Mouse (Mus musculus) heart, adult 2 months (tissue): ENCODE results near the gene Prkacb. TPM values are rescaled to one million over a fixed set of nuclear protein-coding genes. Genes with fewer than 3 reads are reported as not detected.

Experiments used
- DNase-seq, 2 experiments: peaks; one replicate each; pipeline ENCODE4 v3.0.0; 2021
- H3K27ac ChIP-seq: fragments of 200-600 bp; 2 replicates; pipeline ENCODE4 v1.8.1; 2022
- H3K27me3 ChIP-seq: fragments of 200-500 bp; 2 replicates; pipeline ENCODE4 v1.6.1; 2012; ENCODE audit warnings: mild to moderate bottlenecking, low read length, inconsistent platforms, mixed read lengths; ENCODE audit not compliant: control insufficient read depth, insufficient read depth
- H3K36me3 ChIP-seq: fragments of 200-500 bp; 2 replicates; pipeline ENCODE4 v1.6.1; 2012; ENCODE audit warnings: low read length, inconsistent platforms; ENCODE audit not compliant: control insufficient read depth, insufficient read depth
- H3K4me1 ChIP-seq: fragments of 200-500 bp; 2 replicates; pipeline ENCODE4 v1.6.1; 2011; ENCODE audit warnings: low read length; ENCODE audit not compliant: control insufficient read depth, insufficient read depth
- H3K4me3 ChIP-seq: fragments of 200-600 bp; 2 replicates; pipeline ENCODE4 v1.8.1; 2022
- H3K79me2 ChIP-seq: fragments of 200-500 bp; replicated peaks from 2 replicates; pipeline ENCODE4 v1.6.1; 2012; ENCODE audit warnings: mild to moderate bottlenecking, inconsistent platforms, low read length, moderate library complexity, mixed read lengths; ENCODE audit not compliant: control insufficient read depth, insufficient read depth
- H3K9ac ChIP-seq: fragments of 200-500 bp; 2 replicates; pipeline ENCODE4 v1.6.1; 2012; ENCODE audit warnings: low read depth, mild to moderate bottlenecking, control low read depth, inconsistent platforms, low read length, mixed read lengths
- CTCF ChIP-seq: fragments of 200-600 bp; IDR thresholded peaks from 2 replicates; pipeline ENCODE4 v1.8.1; 2022; ENCODE audit warnings: antibody characterized with exemption, mild to moderate bottlenecking, moderate library complexity
- EP300 ChIP-seq: fragments of 200-500 bp; IDR thresholded peaks from 2 replicates; pipeline ENCODE4 v1.6.1; 2011; ENCODE audit warnings: low read depth, low read length, control low read depth; ENCODE audit not compliant: insufficient read depth
- POLR2A ChIP-seq: fragments of 200-500 bp; IDR thresholded peaks from 2 replicates; pipeline ENCODE4 v1.6.1; 2011; ENCODE audit warnings: mild to moderate bottlenecking, low read depth, low read length, control low read depth; ENCODE audit not compliant: insufficient read depth
- WGBS: fragments of 180-500 bp; shearing (Covaris S2); methylation state at CpG from one replicate; pipeline ENCODE4 v1.1.7; 2018; 5-methylcytosine and 5-hydroxymethylcytosine counted together
- intact Hi-C: fragments of 180-260 bp; cut with DNase I; formaldehyde crosslinking; loops from one replicate; pipeline ENCODE4 v1.15.1; 2025
- long read RNA-seq: library from polyadenylated mRNA; stranded (forward); transcript quantifications from one replicate; pipeline ENCODE4 v2.0.0, GENCODE M21; 2021
- polyA plus RNA-seq: library from polyadenylated mRNA; depleted of rRNA; stranded (reverse); fragments of >200 nt; gene quantifications from 2 replicates; pipeline ENCODE4 v1.2.3, GENCODE M21; 2012; rRNA removed
- total RNA-seq, 2 experiments: library from RNA; stranded (reverse); gene quantifications; 2 replicates each; pipeline ENCODE4 v1.2.3; 2021

Prkacb gene
- total RNA-seq (10 to 100 TPM; 57.4 to 58.9 TPM), polyA plus RNA-seq (19.8 and 30.4 TPM in 2 replicates)
- long read RNA-seq, full-length matches to known transcripts = 52 of 56 reads
- long read RNA-seq, partial matches to known transcripts = 0 of 56 reads
- long read RNA-seq, other reads (novel, unspliced or antisense) = 4 of 56 reads

DNA sequence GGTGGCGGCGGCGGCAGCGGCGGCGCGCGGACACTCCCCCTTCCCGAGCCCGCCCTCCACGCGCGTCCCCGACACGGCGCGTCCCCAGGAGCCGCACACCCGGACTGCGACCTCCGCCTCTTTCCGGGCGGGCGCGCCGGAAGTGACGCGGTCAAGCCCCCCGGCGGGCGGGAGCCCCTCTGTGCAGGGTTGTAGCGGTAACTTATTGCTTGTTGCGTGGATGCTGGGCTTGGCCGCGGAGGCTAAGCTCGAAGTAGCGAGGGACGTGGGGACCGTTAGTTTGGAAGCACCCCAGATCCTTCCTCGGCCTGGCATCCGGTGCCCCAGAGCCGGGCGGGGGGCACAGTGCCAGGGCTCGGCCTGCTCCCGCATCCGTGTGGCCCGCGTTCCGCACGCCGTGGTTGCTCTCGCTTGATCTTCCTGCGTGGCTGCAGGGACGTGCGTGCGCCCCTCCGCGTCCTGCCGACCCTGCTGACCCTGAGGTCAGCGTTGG lies at the start of gene Prkacb:
Gene Prkacb (minus strand): TSS at position 90 of the 493 bp plus-strand sequence.
- Histone ChIP-seq H3K9ac (peak within 1 kb of the TSS; percentile 92), H3K36me3 (peaks cover 5% of the 10 kb centered on the region; the same call in 1 of the 2 replicates), H3K79me2 (0 out of 2 replicates have a peak, but pooled peaks cover 1% of the 10 kb centered on the region), H3K27ac (peak within 1 kb of the TSS; percentile 99), H3K27me3 (no peaks in the 10 kb centered on the region), H3K4me3 (peak within 1 kb of the TSS; percentile 94), H3K4me1 (peaks cover 3% of the 10 kb centered on the region)
- DNase-seq = peak; percentile 95 to 97
- intact Hi-C loops = loop anchor here (2.0 to 10.0 kb wide), 3 partner anchors 40 to 408 kb away; partner anchors contain the start of genes Rpf1, Ssx2ip and Ttll7
- WGBS = under 1% methylated on average over 60 of the region's 60 CpGs
- TF ChIP-seq POLR2A (peak; percentile 79), CTCF (no peak), EP300 (0 out of 2 replicates have a peak, but pooled peaks have one; percentile 21)

DNA sequence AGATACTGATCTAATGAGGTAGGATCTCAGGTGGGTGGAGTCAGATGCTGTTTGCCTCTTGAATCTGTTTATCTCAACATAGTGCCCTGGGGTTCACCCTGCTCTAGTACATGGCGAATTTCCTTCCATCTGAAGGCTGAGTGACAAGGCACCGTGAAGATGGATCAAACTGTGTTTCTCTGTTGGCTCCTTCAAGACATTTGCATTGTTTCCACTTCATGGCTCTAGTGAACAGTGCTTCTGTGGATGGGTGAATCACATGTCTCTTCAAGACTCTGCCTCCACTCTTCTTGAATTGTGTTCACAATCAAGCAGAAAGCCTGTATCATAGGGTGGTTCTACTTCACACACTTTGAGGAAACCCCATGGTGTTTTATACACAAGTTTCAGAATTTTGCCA lies 47.5 kb upstream of the Prkacb start:
- intact Hi-C loops = loop anchor here (5.0 kb wide), 1 partner anchor 37 kb away; no protein-coding TSS in a partner anchor
- Histone ChIP-seq H3K27me3 (no peaks in the 10 kb centered on the region), H3K27ac (no peak overlapping the region), H3K79me2 (no peaks in the 10 kb centered on the region; the same call in 1 of the 2 replicates), H3K9ac (no peak overlapping the region), H3K36me3 (no peaks in the 10 kb centered on the region), H3K4me1 (no peaks in the 10 kb centered on the region), H3K4me3 (no peak overlapping the region)
- no peak for DNase-seq
- TF ChIP-seq POLR2A = no peak
- 91% methylated on average over 2 of the region's 2 CpGs for WGBS

DNA sequence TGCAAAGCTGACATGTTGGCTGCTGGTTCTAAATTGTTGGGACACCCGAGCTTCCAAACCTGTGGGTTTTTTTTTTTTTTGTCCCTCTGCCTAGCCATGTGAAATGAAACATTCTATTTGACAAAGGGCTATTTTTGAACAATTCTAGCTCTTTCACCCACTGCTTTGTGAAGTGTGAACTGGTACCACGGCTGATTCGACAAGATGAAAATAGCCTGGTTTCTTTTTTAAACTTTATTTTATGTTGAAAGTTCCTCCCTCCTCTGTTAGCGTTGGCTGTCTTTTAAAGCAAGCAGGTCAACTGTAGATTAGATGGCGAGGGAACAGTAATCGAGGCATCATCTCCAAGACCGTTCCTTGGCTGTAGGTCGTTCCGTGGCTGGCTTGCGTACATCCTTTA lies 44.6 kb upstream of the Prkacb start:
- TF ChIP-seq CTCF (no peak), EP300 (no peak), POLR2A (no peak)
- Histone ChIP-seq H3K27ac (no peak overlapping the region), H3K4me3 (no peak overlapping the region), H3K9ac (no peak overlapping the region), H3K27me3 (no peaks in the 10 kb centered on the region), H3K4me1 (no peaks in the 10 kb centered on the region), H3K36me3 (no peaks in the 10 kb centered on the region), H3K79me2 (no peaks in the 10 kb centered on the region; the same call in 1 of the 2 replicates)
- WGBS = 83% methylated on average over 10 of the region's 10 CpGs
- intact Hi-C loops = no loop called here
- DNase-seq = no peak

DNA sequence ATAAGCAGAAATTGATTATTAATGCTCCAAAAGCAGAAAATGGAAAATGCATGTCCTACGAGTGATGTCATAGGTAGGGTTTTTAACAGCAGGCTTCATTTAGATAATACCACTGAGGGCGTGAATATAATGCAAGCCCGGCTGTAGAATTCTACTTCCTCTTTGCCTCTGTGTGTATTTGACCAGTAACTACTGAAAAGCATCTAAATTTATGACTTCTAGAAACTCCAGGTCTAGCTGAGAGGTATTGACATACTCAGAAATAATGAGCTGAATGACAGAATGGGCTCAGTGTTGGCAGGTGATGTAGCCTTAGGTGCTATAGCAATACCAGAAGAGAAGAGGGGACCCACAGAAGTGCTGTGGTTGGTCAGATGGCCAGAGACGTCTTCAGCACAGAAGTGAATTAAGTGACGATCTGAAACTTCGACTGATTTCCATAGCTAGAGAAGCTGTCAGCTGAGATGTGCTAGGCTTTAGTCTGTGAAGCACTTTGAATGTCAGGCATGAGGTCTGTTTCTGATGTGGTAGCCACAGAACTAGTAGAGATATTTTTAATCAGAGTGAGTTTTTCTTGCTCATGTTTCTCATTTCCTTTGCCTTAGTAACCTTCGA lies 41.8 kb upstream of the Prkacb start:
- intact Hi-C loops = no loop called here
- 71% methylated on average over 7 of the region's 7 CpGs for WGBS
- no peak for DNase-seq
- TF ChIP-seq CTCF (no peak), EP300 (no peak), POLR2A (no peak)
- Histone ChIP-seq H3K27ac (no peak overlapping the region), H3K79me2 (no peaks in the 10 kb centered on the region), H3K9ac (no peak overlapping the region), H3K36me3 (no peaks in the 10 kb centered on the region), H3K4me3 (no peak overlapping the region), H3K4me1 (peaks cover 1% of the 10 kb centered on the region; the same call in 1 of the 2 replicates), H3K27me3 (no peaks in the 10 kb centered on the region)

DNA sequence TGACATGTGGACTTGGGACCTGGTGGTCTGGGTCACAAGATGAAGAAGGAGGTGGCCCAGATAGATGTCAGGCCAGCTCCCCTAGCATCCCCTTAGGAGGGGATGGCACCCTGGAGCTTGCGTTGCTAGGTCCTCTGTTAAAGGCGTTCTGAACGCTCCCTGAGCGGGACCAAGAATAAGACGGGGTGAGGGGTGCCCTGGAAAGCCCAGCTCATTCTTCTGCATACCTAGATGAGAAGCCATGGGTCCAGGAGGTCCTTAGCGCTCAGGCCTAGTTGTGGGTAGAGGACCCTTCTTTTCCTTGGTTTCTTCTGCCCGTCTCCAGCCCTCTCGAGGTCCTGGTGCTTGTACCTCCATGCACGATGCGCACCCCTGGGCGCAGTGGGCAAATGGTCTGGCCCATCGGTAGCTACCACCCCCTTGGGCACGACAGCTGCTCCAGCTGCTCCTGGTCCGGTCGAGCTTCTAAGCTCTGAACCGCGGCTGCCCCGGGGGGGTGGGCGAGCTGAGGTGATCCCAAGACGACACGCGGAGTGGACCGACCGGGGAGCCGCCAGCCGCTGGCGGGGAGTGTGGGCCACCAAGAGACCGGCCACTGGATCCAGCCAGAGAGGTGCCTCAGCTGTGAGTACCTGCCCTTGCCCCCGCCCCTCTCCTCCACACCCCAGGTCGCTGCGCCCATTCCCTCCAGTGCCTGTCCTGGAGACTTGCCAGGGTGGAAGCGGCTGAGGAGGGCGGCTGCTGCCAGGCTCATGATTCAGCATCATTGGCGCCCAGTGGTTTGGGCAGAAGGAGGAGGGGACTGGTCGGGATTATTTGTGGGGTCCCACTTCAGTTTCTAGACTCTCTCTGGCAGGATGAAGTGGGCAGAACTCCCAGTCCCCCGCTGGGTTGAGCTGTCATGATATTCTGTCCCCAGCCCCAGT lies 39.4 kb upstream of the Prkacb start, which contains the start of gene Ttll7:
Gene Ttll7 (plus strand): TSS at position 402 of the 926 bp plus-strand sequence.
- peak within 1 kb of the TSS; percentile 74 for H3K4me3 ChIP-seq
- no peaks in the 10 kb centered on the region for H3K36me3 ChIP-seq
- 1% methylated on average over 36 of the region's 36 CpGs for WGBS
- peak within 1 kb of the TSS; percentile 91 for H3K27ac ChIP-seq
- no peaks in the 10 kb centered on the region for H3K79me2 ChIP-seq
- intact Hi-C loops = loop anchor here (2.0 kb wide), 1 partner anchor 39 kb away; the partner anchor contains the start of gene Prkacb
- peak; percentile 86 for DNase-seq
- 0 out of 2 replicates have a peak, but pooled peaks have one; percentile 18 for TF ChIP-seq EP300
- no peak for TF ChIP-seq POLR2A
- peak within 1 kb of the TSS; percentile 88 for H3K9ac ChIP-seq
- H3K4me1 ChIP-seq = peaks cover 1% of the 10 kb centered on the region; the same call in 1 of the 2 replicates
- H3K27me3 ChIP-seq = no peaks in the 10 kb centered on the region

DNA sequence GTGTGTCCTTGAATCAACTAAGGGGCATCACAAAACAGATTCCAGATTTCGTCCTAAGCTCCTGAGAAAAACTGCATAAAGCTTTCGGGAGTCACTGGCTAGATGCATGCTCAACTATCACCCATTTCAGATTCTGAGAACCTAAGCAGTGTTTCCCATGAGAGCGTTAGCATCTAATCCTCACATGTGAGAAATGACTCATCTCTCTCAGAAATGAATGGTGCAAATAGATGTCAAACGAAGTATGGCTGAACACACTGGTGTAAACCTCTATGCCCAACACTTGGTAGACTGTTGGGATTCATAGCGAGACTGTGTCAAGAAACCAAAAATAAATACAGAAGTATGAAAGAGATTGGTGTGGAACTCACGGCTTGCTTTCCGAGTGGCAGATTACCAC lies 36.6 kb upstream of the Prkacb start:
- TF ChIP-seq CTCF = no peak
- no peak for TF ChIP-seq POLR2A
- no peak for TF ChIP-seq EP300
- Histone ChIP-seq H3K9ac (no peak overlapping the region), H3K27ac (no peak overlapping the region), H3K36me3 (peaks cover 2% of the 10 kb centered on the region), H3K79me2 (no peaks in the 10 kb centered on the region), H3K27me3 (no peaks in the 10 kb centered on the region), H3K4me1 (peaks cover 3% of the 10 kb centered on the region; the same call in 1 of the 2 replicates), H3K4me3 (no peak overlapping the region)
- DNase-seq = no peak
- WGBS = 90% methylated on average over 7 of the region's 7 CpGs
- intact Hi-C loops = no loop called here
